Mouse (Mus musculus) kidney, embryonic 16.5 days (tissue): ENCODE results near the gene Dus1l. TPM values are rescaled to one million over a fixed set of nuclear protein-coding genes. Genes with fewer than 3 reads are reported as not detected.

Source experiments
- ATAC-seq: fragments of 200-750 bp; cut with Nextera tagmentation; 2 replicates; pipeline ENCODE4 v1.8.0; 2017; ENCODE audit warnings: moderate TSS enrichment; ENCODE audit not compliant: low FRiP score, low TSS enrichment
- H3K27ac ChIP-seq: fragments of 300-500 bp; sonication (generic); 2 replicates; pipeline ENCODE4 v1.5.1; 2014; ENCODE audit warnings: low read length
- H3K27me3 ChIP-seq: fragments of 300-500 bp; sonication (generic); 2 replicates; pipeline ENCODE4 v1.6.1; 2014; ENCODE audit warnings: low read length, control low read depth, mixed read lengths; ENCODE audit not compliant: insufficient read depth
- H3K36me3 ChIP-seq: fragments of 300-500 bp; sonication (generic); 2 replicates; pipeline ENCODE4 v1.6.1; 2014; ENCODE audit warnings: low read length, control low read depth, mixed read lengths; ENCODE audit not compliant: insufficient read depth
- H3K4me1 ChIP-seq: fragments of 300-500 bp; sonication (generic); 2 replicates; pipeline ENCODE4 v1.6.1; 2014; ENCODE audit warnings: low read length, control low read depth, mixed read lengths; ENCODE audit not compliant: insufficient read depth
- H3K4me2 ChIP-seq: fragments of 300-500 bp; sonication (generic); replicated peaks from 2 replicates; pipeline ENCODE4 v1.6.1; 2014; ENCODE audit warnings: low read depth, low read length
- H3K4me3 ChIP-seq: fragments of 300-500 bp; sonication (generic); 2 replicates; pipeline ENCODE4 v1.5.1; 2014; ENCODE audit warnings: mild to moderate bottlenecking, low read length
- H3K9ac ChIP-seq: fragments of 300-500 bp; sonication (generic); replicated peaks from 2 replicates; pipeline ENCODE4 v1.6.1; 2014; ENCODE audit warnings: low read length
- H3K9me3 ChIP-seq: fragments of 300-500 bp; sonication (generic); 2 replicates; pipeline ENCODE4 v1.6.1; 2016; ENCODE audit warnings: low read length, control low read depth
- WGBS: fragments of 180-500 bp; shearing (Covaris S2); extraction: QIAGEN DNeasy Blood & Tissue Kit; methylation state at CpG from one replicate; pipeline ENCODE4 v1.1.7; 2014; 5-methylcytosine and 5-hydroxymethylcytosine counted together
- polyA plus RNA-seq: library from polyadenylated mRNA; unstranded; fragments of >200 nt; fragmentation: Nextera tagmentation; extraction: Ambion mirVana; gene quantifications from 2 replicates; pipeline ENCODE4 v1.2.1, GENCODE M21; 2015

Dus1l gene
- polyA plus RNA-seq, 1 experiment from 2014 or later, result 91.0 TPM

GRCm38 (mm10) chr11:120826016-120826953 is 30.1 kb upstream of the Dus1l start:
- Histone ChIP-seq H3K4me2 (no peak overlapping the region), H3K27ac (peak overlapping the region; percentile 98), H3K9me3 (no peaks in the 10 kb centered on the region), H3K27me3 (no peaks in the 10 kb centered on the region), H3K9ac (0 out of 2 replicates have a peak overlapping the region, but pooled peaks have one; percentile 17), H3K4me3 (no peak overlapping the region), H3K36me3 (peaks cover 10% of the 10 kb centered on the region; the same call in 1 of the 2 replicates), H3K4me1 (peaks cover 28% of the 10 kb centered on the region)
- WGBS, result 86% methylated on average over 8 of the region's 8 CpGs
- no peak for ATAC-seq

- H3K4me2 ChIP-seq, result peak overlapping the region; percentile 74
- no peak for ATAC-seq
- no peaks in the 10 kb centered on the region for H3K9me3 ChIP-seq
- peaks cover 31% of the 10 kb centered on the region for H3K4me1 ChIP-seq
- H3K27me3 ChIP-seq, result no peaks in the 10 kb centered on the region
- H3K27ac ChIP-seq, result peak overlapping the region; percentile 98
- WGBS, result 49% methylated on average over 4 of the region's 4 CpGs
- H3K4me3 ChIP-seq, result peak overlapping the region; percentile 80
- H3K9ac ChIP-seq, result peak overlapping the region; percentile 93
- H3K36me3 ChIP-seq, result peaks cover 18% of the 10 kb centered on the region
Observed at GRCm38 (mm10) chr11:120825289-120825863, 29.2 kb upstream of the Dus1l start.

- peak overlapping the region; percentile 98 for H3K27ac ChIP-seq
- H3K4me3 ChIP-seq, result peak overlapping the region; percentile 80
- H3K27me3 ChIP-seq, result no peaks in the 10 kb centered on the region
- under 1% methylated on average over 21 of the region's 21 CpGs for WGBS
- H3K4me1 ChIP-seq, result peaks cover 31% of the 10 kb centered on the region
- no peaks in the 10 kb centered on the region for H3K9me3 ChIP-seq
- H3K36me3 ChIP-seq, result peaks cover 24% of the 10 kb centered on the region
- peak overlapping the region; percentile 74 for H3K4me2 ChIP-seq
- H3K9ac ChIP-seq, result peak overlapping the region; percentile 93
- peak; percentile 9 for ATAC-seq
Observed at GRCm38 (mm10) chr11:120824787-120825288, 28.6 kb upstream of the Dus1l start.

GRCm38 (mm10) chr11:120823956-120824786 is 28.0 kb upstream of the Dus1l start, which contains the start of gene Fasn:
TSS of gene Fasn (minus strand) at chr11:120824547.
- Histone ChIP-seq H3K36me3 (peaks cover 30% of the 10 kb centered on the region), H3K9ac (peak within 1 kb of the TSS; percentile 93), H3K4me3 (peak within 1 kb of the TSS; percentile 80), H3K9me3 (no peaks in the 10 kb centered on the region), H3K4me2 (peak within 1 kb of the TSS; percentile 74), H3K27ac (peak within 1 kb of the TSS; percentile 98), H3K27me3 (no peaks in the 10 kb centered on the region), H3K4me1 (peaks cover 31% of the 10 kb centered on the region)
- under 1% methylated on average over 81 of the region's 109 CpGs for WGBS
- peak; percentile 92 for ATAC-seq

- H3K4me2 ChIP-seq, result peak overlapping the region; percentile 74
- H3K27ac ChIP-seq, result peak overlapping the region; percentile 98
- under 1% methylated on average over 40 of the region's 40 CpGs for WGBS
Observed at GRCm38 (mm10) chr11:120823551-120823947, 27.3 kb upstream of the Dus1l start.

GRCm38 (mm10) chr11:120822831-120823550 is 26.8 kb upstream of the Dus1l start:
- WGBS, result under 1% methylated on average over 14 of the region's 14 CpGs
- H3K4me3 ChIP-seq, result peak overlapping the region; percentile 80
- H3K36me3 ChIP-seq, result peaks cover 42% of the 10 kb centered on the region
- ATAC-seq, result no peak
- H3K27ac ChIP-seq, result peak overlapping the region; percentile 98
- H3K27me3 ChIP-seq, result no peaks in the 10 kb centered on the region
- H3K4me2 ChIP-seq, result peak overlapping the region; percentile 74
- peak overlapping the region; percentile 93 for H3K9ac ChIP-seq
- H3K4me1 ChIP-seq, result peaks cover 31% of the 10 kb centered on the region
- no peaks in the 10 kb centered on the region for H3K9me3 ChIP-seq

More at GRCm38 (mm10) chr11:120823551-120823947, 27.3 kb upstream of the Dus1l start:
- no peaks in the 10 kb centered on the region for H3K27me3 ChIP-seq
- peak overlapping the region; percentile 80 for H3K4me3 ChIP-seq
- peak overlapping the region; percentile 93 for H3K9ac ChIP-seq
- no peaks in the 10 kb centered on the region for H3K9me3 ChIP-seq
- peaks cover 37% of the 10 kb centered on the region for H3K36me3 ChIP-seq
- peak; percentile 33 for ATAC-seq
- peaks cover 31% of the 10 kb centered on the region for H3K4me1 ChIP-seq

GRCm38 (mm10) chr11:120822321-120822720 is 26.1 kb upstream of the Dus1l start:
- H3K9me3 ChIP-seq, result no peaks in the 10 kb centered on the region
- H3K4me3 ChIP-seq, result peak overlapping the region; percentile 80
- H3K27me3 ChIP-seq, result no peaks in the 10 kb centered on the region
- 44% methylated on average over 4 of the region's 4 CpGs for WGBS
- H3K36me3 ChIP-seq, result peaks cover 49% of the 10 kb centered on the region
- H3K4me2 ChIP-seq, result peak overlapping the region; percentile 74
- peaks cover 31% of the 10 kb centered on the region for H3K4me1 ChIP-seq
- no peak overlapping the region for H3K27ac ChIP-seq
- H3K9ac ChIP-seq, result peak overlapping the region; percentile 93
- ATAC-seq, result no peak

GRCm38 (mm10) chr11:120821076-120821922 is 25.1 kb upstream of the Dus1l start:
- 0 out of 2 replicates have a peak overlapping the region, but pooled peaks have one; percentile 74 for H3K4me2 ChIP-seq
- H3K9ac ChIP-seq, result 0 out of 2 replicates have a peak overlapping the region, but pooled peaks have one; percentile 93
- no peak for ATAC-seq
- H3K36me3 ChIP-seq, result peaks cover 57% of the 10 kb centered on the region
- H3K9me3 ChIP-seq, result no peaks in the 10 kb centered on the region
- H3K27ac ChIP-seq, result no peak overlapping the region
- H3K4me3 ChIP-seq, result no peak overlapping the region
- peaks cover 31% of the 10 kb centered on the region for H3K4me1 ChIP-seq
- 83% methylated on average over 14 of the region's 14 CpGs for WGBS
- H3K27me3 ChIP-seq, result no peaks in the 10 kb centered on the region
